Mouse (Mus musculus) cerebellum, adult 2 months (tissue): ENCODE data around the gene Hal.

Experiments used
- CTCF ChIP-seq: fragments of 200-500 bp; IDR thresholded peaks from 2 replicates; pipeline ENCODE4 v1.5.1; 2011; ENCODE audit warnings: low read depth, mild to moderate bottlenecking, control low read depth, low read length, moderate library complexity, borderline replicate concordance; ENCODE audit not compliant: insufficient read depth
- POLR2A ChIP-seq: fragments of 200-500 bp; IDR thresholded peaks from 2 replicates; pipeline ENCODE4 v1.6.1; 2011; ENCODE audit warnings: low read length, control low read depth, borderline replicate concordance; ENCODE audit not compliant: insufficient read depth

GRCm38 (mm10) chr10:93548991-93549390 is 60.4 kb downstream of the Hal start:
- peak; percentile 98 for TF ChIP-seq CTCF
- no peak for TF ChIP-seq POLR2A
